Comparison of ENCODE assay signal across 24 mouse cellular contexts in genomic region chr12:67009191-67009590, GRCm38 (mm10).
DNase-seq lines count a peak whose midpoint lies in the region; ATAC-seq lines count a peak whose summit lies in the region.
"Had no signal": no experiment of that assay in that cellular context is flagged by ENCODE, and none has a peak within 500 bp of the region (broad histone marks: within the 10 kb centered on the region; RNA-seq: fewer than 3 reads in every experiment).

No protein-coding gene starts in this region.

- no peak overlapping the region for H3K27ac ChIP-seq in embryonic facial prominence, embryonic 14.5 days (replicated peaks; ENCODE audit: low read depth, low read length)
- no peak overlapping the region for H3K27ac ChIP-seq in embryonic facial prominence, embryonic 10.5 days (replicated peaks)
- H3K27ac ChIP-seq: embryonic facial prominence, embryonic 13.5 days; heart, adult 2 months; heart, embryonic 15.5 days; hindbrain, embryonic 10.5 days; hindbrain, embryonic 14.5 days; intestine, embryonic 15.5 days had no signal

- peak; percentile 7 for DNase-seq in embryonic facial prominence, embryonic 14.5 days (ENCODE audit: low spot score)
- DNase-seq in embryonic facial prominence, embryonic 10.5 days (ENCODE audit: low spot score), result no peak
- DNase-seq in frontal cortex, postnatal 14 days (ENCODE audit: low spot score in 2 of 2), result no peak
- DNase-seq in right cerebral cortex, postnatal 10 days (ENCODE audit: low spot score in 2 of 2), result peak; percentile 20 to 34
- no peak for DNase-seq in right cerebral cortex, postnatal 4 days
- DNase-seq in retina, embryonic 14.5 days (ENCODE audit: low spot score), result no peak
- DNase-seq: adrenal gland, adult 8-10 months; adrenal gland, postnatal 36 days; B cell, adult 2 months; cerebellum, adult 11-12 months; cerebellum, adult 9-10 months; cerebellum, postnatal 25 days; gastrocnemius, postnatal 14 days; heart, adult 2 months; heart, postnatal 14 days had no signal

- 79% methylated on average over 3 of the region's 3 CpGs for WGBS in embryonic facial prominence, embryonic 14.5 days
- WGBS in embryonic facial prominence, embryonic 10.5 days, result 87% methylated on average over 3 of the region's 3 CpGs

- H3K27me3 ChIP-seq in embryonic facial prominence, embryonic 14.5 days (replicated peaks; ENCODE audit: control insufficient read depth, insufficient read depth, low read length), result no peaks in the 10 kb centered on the region
- H3K27me3 ChIP-seq in embryonic facial prominence, embryonic 10.5 days (replicated peaks; ENCODE audit: low read depth, poor library complexity, severe bottlenecking), result no peaks in the 10 kb centered on the region
- H3K27me3 ChIP-seq: embryonic facial prominence, embryonic 13.5 days; heart, embryonic 15.5 days; intestine, embryonic 15.5 days had no signal

- H3K4me1 ChIP-seq in embryonic facial prominence, embryonic 14.5 days (ENCODE audit: control insufficient read depth, insufficient read depth, low read length), result no peaks in the 10 kb centered on the region
- H3K4me1 ChIP-seq in embryonic facial prominence, embryonic 10.5 days, result no peaks in the 10 kb centered on the region
- H3K4me1 ChIP-seq: embryonic facial prominence, embryonic 13.5 days; heart, embryonic 15.5 days; hindbrain, embryonic 10.5 days; intestine, embryonic 15.5 days had no signal

- ATAC-seq in embryonic facial prominence, embryonic 14.5 days (ENCODE audit: low read depth), result no peak
- ATAC-seq in frontal cortex, adult (ENCODE audit: low TSS enrichment), result peak; percentile 39
- ATAC-seq: CD4-positive, CD25-positive, alpha-beta regulatory T cell, adult 4 months; intestine, embryonic 15.5 days had no signal

- H3K36me3 ChIP-seq in embryonic facial prominence, embryonic 14.5 days (ENCODE audit: control insufficient read depth, insufficient read depth, low read length), result no peaks in the 10 kb centered on the region
- no peaks in the 10 kb centered on the region for H3K36me3 ChIP-seq in embryonic facial prominence, embryonic 10.5 days (replicated peaks)
- H3K36me3 ChIP-seq: embryonic facial prominence, embryonic 13.5 days; G1E; heart, embryonic 15.5 days; hindbrain, embryonic 10.5 days; intestine, embryonic 15.5 days had no signal

- H3K4me3 ChIP-seq in embryonic facial prominence, embryonic 14.5 days (ENCODE audit: low read depth, low read length), result no peak overlapping the region
- no peak overlapping the region for H3K4me3 ChIP-seq in embryonic facial prominence, embryonic 10.5 days
- H3K4me3 ChIP-seq: embryonic facial prominence, embryonic 13.5 days; heart, adult 2 months; heart, embryonic 15.5 days; hindbrain, embryonic 10.5 days; intestine, embryonic 15.5 days had no signal

- H3K9ac ChIP-seq in embryonic facial prominence, embryonic 14.5 days (ENCODE audit: low read depth, low read length), result no peak overlapping the region
- H3K9ac ChIP-seq: embryonic facial prominence, embryonic 13.5 days; heart, embryonic 15.5 days; hindbrain, embryonic 14.5 days; intestine, embryonic 15.5 days had no signal

- no peak overlapping the region for H3K4me2 ChIP-seq in embryonic facial prominence, embryonic 14.5 days (ENCODE audit: low read depth, low read length)
- H3K4me2 ChIP-seq: embryonic facial prominence, embryonic 13.5 days; heart, embryonic 11.5 days; heart, embryonic 15.5 days; hindbrain, embryonic 14.5 days; intestine, embryonic 15.5 days had no signal

- no peaks in the 10 kb centered on the region for H3K9me3 ChIP-seq in embryonic facial prominence, embryonic 14.5 days (ENCODE audit: control insufficient read depth, low read length)
- no peaks in the 10 kb centered on the region for H3K9me3 ChIP-seq in embryonic facial prominence, embryonic 10.5 days
- H3K9me3 ChIP-seq: embryonic facial prominence, embryonic 13.5 days; G1E; heart, embryonic 15.5 days; hindbrain, embryonic 10.5 days; intestine, embryonic 15.5 days had no signal

Comparison
In these comparisons a context has a peak if more than half of its experiments do, and no peak if none do; other contexts are left out.
1. DNase-seq: peak in embryonic facial prominence, embryonic 14.5 days (single experiment) and right cerebral cortex, postnatal 10 days (2 of 2); none in embryonic facial prominence, embryonic 10.5 days (single experiment), frontal cortex, postnatal 14 days (0 of 2), right cerebral cortex, postnatal 4 days (single experiment) and retina, embryonic 14.5 days (single experiment).